Mouse (Mus musculus): ENCODE data around the gene Hao1.

GRCm38 (mm10) chr2:134527419-134528114 is 26.6 kb downstream of the Hao1 start:
- TF ChIP-seq CTCF (IDR thresholded peaks at IDR 0.05; ENCODE audit: low read depth, low read length) = no peak
- TF ChIP-seq GATA1 (IDR thresholded peaks at IDR 0.05; ENCODE audit: borderline replicate concordance, low read length) = no peak
- TF ChIP-seq TAL1 (conservative IDR thresholded peaks at IDR 0.05; ENCODE audit: low read depth, low read length) = no peak
- TF ChIP-seq POLR2AphosphoS5 (IDR thresholded peaks at IDR 0.05; ENCODE audit: insufficient replicate concordance, low read depth, low read length) = no peak
- TF ChIP-seq GATA2 (IDR thresholded peaks at IDR 0.05; ENCODE audit: borderline replicate concordance, low read depth, low read length) = no peak

All from G1E (cell line).